Mouse (Mus musculus) liver, postnatal 0 days (tissue): ENCODE measurements around the gene Kitl.

Source experiments
- CTCF ChIP-seq: sonication (generic); IDR thresholded peaks from 2 replicates; pipeline ENCODE4 v1.5.1; 2016; ENCODE audit warnings: antibody characterized with exemption, low read depth
- EP300 ChIP-seq: IDR thresholded peaks from 2 replicates; pipeline ENCODE4 v1.6.1; 2016; ENCODE audit warnings: antibody characterized with exemption, low read depth, mild to moderate bottlenecking

- TF ChIP-seq CTCF = no peak
- no peak for TF ChIP-seq EP300
Measured at GRCm38 (mm10) chr10:100131657-100132056, 116.2 kb downstream of the Kitl start.
